Mouse (Mus musculus): ENCODE measurements around the gene Wdr70. TPM values are rescaled to one million over a fixed set of nuclear protein-coding genes. Genes with fewer than 3 reads are reported as not detected.
A peak's percentile ranks its signal among the peaks of the same experiment; 100 is the strongest.

The Wdr70 gene
- polyA plus RNA-seq, 1 experiment from 2014 or later, result 69.7 TPM

- Histone ChIP-seq H3K27ac (replicated peaks) (no peak overlapping the region), H3K9ac (replicated peaks) (no peak overlapping the region), H3K27me3 (peaks cover 35% of the 10 kb centered on the region), H3K4me3 (no peak overlapping the region), H3K4me2 (replicated peaks) (no peak overlapping the region), H3K4me1 (peaks cover 11% of the 10 kb centered on the region), H3K36me3 (peaks cover 12% of the 10 kb centered on the region; the same call in 1 of the 2 replicates), H3K9me3 (0 out of 2 replicates have a peak, but pooled peaks cover 3% of the 10 kb centered on the region)
- ATAC-seq (ENCODE audit: low FRiP score, low read depth), result no peak
- 59% methylated on average over 7 of the region's 7 CpGs for WGBS
These were observed 219.1 kb downstream of the Wdr70 start for GRCm38 (mm10) chr15:7879956-7880355.

GRCm38 (mm10) chr15:7878861-7879260 is 220.1 kb downstream of the Wdr70 start:
- Histone ChIP-seq H3K27ac (replicated peaks) (no peak overlapping the region), H3K27me3 (peaks cover 35% of the 10 kb centered on the region), H3K4me1 (peaks cover 11% of the 10 kb centered on the region), H3K36me3 (peaks cover 9% of the 10 kb centered on the region; the same call in 1 of the 2 replicates), H3K4me2 (replicated peaks) (no peak overlapping the region), H3K9me3 (0 out of 2 replicates have a peak, but pooled peaks cover 3% of the 10 kb centered on the region), H3K9ac (replicated peaks) (no peak overlapping the region), H3K4me3 (no peak overlapping the region)
- 70% methylated on average over 10 of the region's 10 CpGs for WGBS
- ATAC-seq (ENCODE audit: low FRiP score, low read depth), result no peak

GRCm38 (mm10) chr15:7877560-7878467 is 221.2 kb downstream of the Wdr70 start:
- H3K27me3 ChIP-seq, result peaks cover 35% of the 10 kb centered on the region
- H3K9me3 ChIP-seq, result 0 out of 2 replicates have a peak, but pooled peaks cover 3% of the 10 kb centered on the region
- WGBS, result 34% methylated on average over 22 of the region's 22 CpGs
- H3K4me1 ChIP-seq, result peaks cover 11% of the 10 kb centered on the region
- H3K27ac ChIP-seq (replicated peaks), result no peak overlapping the region
- peak; percentile 81 for ATAC-seq (ENCODE audit: low FRiP score, low read depth)
- H3K36me3 ChIP-seq, result 0 out of 2 replicates have a peak, but pooled peaks cover 9% of the 10 kb centered on the region
- H3K9ac ChIP-seq (replicated peaks), result no peak overlapping the region
- H3K4me2 ChIP-seq (replicated peaks), result peak overlapping the region; percentile 37
- no peak overlapping the region for H3K4me3 ChIP-seq

- ATAC-seq (ENCODE audit: low FRiP score, low read depth), result no peak
- 80% methylated on average over 6 of the region's 6 CpGs for WGBS
- no peak overlapping the region for H3K27ac ChIP-seq (replicated peaks)
These were observed 223.1 kb downstream of the Wdr70 start for GRCm38 (mm10) chr15:7875879-7876278.

GRCm38 (mm10) chr15:7872473-7872872 is 226.5 kb downstream of the Wdr70 start:
- Histone ChIP-seq H3K9me3 (no peaks in the 10 kb centered on the region), H3K27ac (replicated peaks) (no peak overlapping the region), H3K9ac (replicated peaks) (no peak overlapping the region), H3K4me2 (replicated peaks) (no peak overlapping the region), H3K36me3 (no peaks in the 10 kb centered on the region), H3K4me1 (no peaks in the 10 kb centered on the region), H3K27me3 (peaks cover 9% of the 10 kb centered on the region), H3K4me3 (no peak overlapping the region)
- WGBS, result 51% methylated on average over 4 of the region's 5 CpGs
- no peak for ATAC-seq (ENCODE audit: low FRiP score, low read depth)

More at GRCm38 (mm10) chr15:7875879-7876278, 223.1 kb downstream of the Wdr70 start:
- Histone ChIP-seq H3K4me1 (peaks cover 11% of the 10 kb centered on the region), H3K27me3 (peaks cover 24% of the 10 kb centered on the region), H3K4me2 (replicated peaks) (no peak overlapping the region), H3K4me3 (no peak overlapping the region), H3K9ac (replicated peaks) (no peak overlapping the region), H3K36me3 (no peaks in the 10 kb centered on the region), H3K9me3 (no peaks in the 10 kb centered on the region)

GRCm38 (mm10) chr15:7865305-7865704 is 233.7 kb downstream of the Wdr70 start:
- ATAC-seq (ENCODE audit: low FRiP score, low read depth), result no peak
- Histone ChIP-seq H3K9ac (replicated peaks) (no peak overlapping the region), H3K27me3 (no peaks in the 10 kb centered on the region), H3K4me2 (replicated peaks) (no peak overlapping the region), H3K4me3 (no peak overlapping the region), H3K9me3 (no peaks in the 10 kb centered on the region), H3K4me1 (0 out of 2 replicates have a peak, but pooled peaks cover 4% of the 10 kb centered on the region), H3K36me3 (no peaks in the 10 kb centered on the region), H3K27ac (replicated peaks) (no peak overlapping the region)
- 87% methylated on average over 3 of the region's 3 CpGs for WGBS

- ATAC-seq (ENCODE audit: low FRiP score, low read depth), result no peak
- WGBS, result 38% methylated on average over 5 of the region's 5 CpGs
- H3K36me3 ChIP-seq, result no peaks in the 10 kb centered on the region
- no peak overlapping the region for H3K27ac ChIP-seq (replicated peaks)
- H3K4me2 ChIP-seq (replicated peaks), result no peak overlapping the region
- H3K4me3 ChIP-seq, result no peak overlapping the region
- no peaks in the 10 kb centered on the region for H3K27me3 ChIP-seq
- no peak overlapping the region for H3K9ac ChIP-seq (replicated peaks)
- H3K4me1 ChIP-seq, result 0 out of 2 replicates have a peak, but pooled peaks cover 4% of the 10 kb centered on the region
- no peaks in the 10 kb centered on the region for H3K9me3 ChIP-seq
These were observed 235.7 kb downstream of the Wdr70 start for GRCm38 (mm10) chr15:7863328-7863727.

- Histone ChIP-seq H3K9me3 (no peaks in the 10 kb centered on the region), H3K27ac (replicated peaks) (no peak overlapping the region), H3K4me1 (0 out of 2 replicates have a peak, but pooled peaks cover 4% of the 10 kb centered on the region), H3K4me3 (no peak overlapping the region), H3K9ac (replicated peaks) (no peak overlapping the region), H3K27me3 (no peaks in the 10 kb centered on the region), H3K4me2 (replicated peaks) (no peak overlapping the region), H3K36me3 (no peaks in the 10 kb centered on the region)
- WGBS, result 91% methylated on average over 5 of the region's 5 CpGs
- no peak for ATAC-seq (ENCODE audit: low FRiP score, low read depth)
These were observed 236.1 kb downstream of the Wdr70 start for GRCm38 (mm10) chr15:7862890-7863289.

GRCm38 (mm10) chr15:7858841-7859240 is 240.2 kb downstream of the Wdr70 start:
- no peak for ATAC-seq (ENCODE audit: low FRiP score, low read depth)
- H3K4me3 ChIP-seq, result no peak overlapping the region

GRCm38 (mm10) chr15:7857418-7857817 is 241.6 kb downstream of the Wdr70 start:
- Histone ChIP-seq H3K27me3 (no peaks in the 10 kb centered on the region), H3K4me2 (replicated peaks) (no peak overlapping the region), H3K9me3 (no peaks in the 10 kb centered on the region), H3K4me1 (no peaks in the 10 kb centered on the region), H3K27ac (replicated peaks) (no peak overlapping the region), H3K4me3 (no peak overlapping the region), H3K36me3 (no peaks in the 10 kb centered on the region), H3K9ac (replicated peaks) (no peak overlapping the region)
- ATAC-seq (ENCODE audit: low FRiP score, low read depth), result no peak
- 79% methylated on average over 13 of the region's 13 CpGs for WGBS

More at GRCm38 (mm10) chr15:7858841-7859240, 240.2 kb downstream of the Wdr70 start:
- 83% methylated on average over 5 of the region's 5 CpGs for WGBS
- Histone ChIP-seq H3K27ac (replicated peaks) (no peak overlapping the region), H3K27me3 (no peaks in the 10 kb centered on the region), H3K9ac (replicated peaks) (no peak overlapping the region), H3K9me3 (no peaks in the 10 kb centered on the region), H3K4me1 (0 out of 2 replicates have a peak, but pooled peaks cover 4% of the 10 kb centered on the region), H3K4me2 (replicated peaks) (no peak overlapping the region), H3K36me3 (no peaks in the 10 kb centered on the region)

GRCm38 (mm10) chr15:7842398-7842797 is 256.6 kb downstream of the Wdr70 start:
- no peaks in the 10 kb centered on the region for H3K9me3 ChIP-seq
- no peak overlapping the region for H3K4me3 ChIP-seq
- no peak overlapping the region for H3K4me2 ChIP-seq (replicated peaks)
- H3K4me1 ChIP-seq, result no peaks in the 10 kb centered on the region
- WGBS, result 87% methylated on average over 4 of the region's 4 CpGs
- no peaks in the 10 kb centered on the region for H3K36me3 ChIP-seq
- H3K27ac ChIP-seq (replicated peaks), result no peak overlapping the region
- no peak for ATAC-seq (ENCODE audit: low FRiP score, low read depth)
- no peaks in the 10 kb centered on the region for H3K27me3 ChIP-seq
- no peak overlapping the region for H3K9ac ChIP-seq (replicated peaks)

GRCm38 (mm10) chr15:7841664-7842063 is 257.3 kb downstream of the Wdr70 start:
- no peak overlapping the region for H3K9ac ChIP-seq (replicated peaks)
- no peak for ATAC-seq (ENCODE audit: low FRiP score, low read depth)
- H3K36me3 ChIP-seq, result no peaks in the 10 kb centered on the region
- no peak overlapping the region for H3K27ac ChIP-seq (replicated peaks)
- no peaks in the 10 kb centered on the region for H3K27me3 ChIP-seq
- WGBS, result 78% methylated on average over 1 of the region's 1 CpGs
- H3K4me2 ChIP-seq (replicated peaks), result no peak overlapping the region
- no peaks in the 10 kb centered on the region for H3K4me1 ChIP-seq
- no peak overlapping the region for H3K4me3 ChIP-seq
- no peaks in the 10 kb centered on the region for H3K9me3 ChIP-seq

All from midbrain, embryonic 12.5 days (tissue).